Comparison of ENCODE assay signal across 27 mouse cellular contexts in the genomic region with DNA sequence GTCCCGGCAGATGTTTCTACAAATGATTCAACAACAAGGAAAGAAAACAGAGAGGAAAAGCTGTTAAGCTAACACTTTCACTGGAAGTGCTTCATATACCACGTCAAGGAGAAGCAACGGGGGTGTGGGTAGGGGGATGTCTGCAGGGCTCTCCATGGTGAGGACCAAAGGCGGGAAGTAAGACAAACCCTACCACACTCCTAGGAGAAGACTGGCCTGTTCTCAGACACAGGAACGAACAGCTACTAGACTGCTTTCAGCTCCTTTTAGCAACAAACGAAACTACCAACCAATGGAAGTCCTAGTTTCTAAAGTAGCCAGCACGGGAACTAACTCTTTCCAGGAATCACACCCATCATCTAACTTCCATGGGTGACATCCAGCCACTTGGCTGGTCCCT.
A peak's percentile ranks its signal among the peaks of the same experiment; 100 is the strongest.
DNase-seq lines count a peak whose midpoint lies in the region; ATAC-seq and TF ChIP-seq lines count a peak whose summit lies in the region.
"Had no signal": no experiment of that assay in that cellular context is flagged by ENCODE, and none has a peak within 500 bp of the region (broad histone marks: within the 10 kb centered on the region; RNA-seq: fewer than 3 reads in every experiment).

No protein-coding gene starts in this region.

- 0 out of 2 replicates have a peak overlapping the region, but pooled peaks have one; percentile 15 for H3K27ac ChIP-seq in forebrain, postnatal 0 days (ENCODE audit: low read depth, low read length)
- H3K27ac ChIP-seq in forebrain, embryonic 11.5 days (ENCODE audit: low read depth, low read length): no peak overlapping the region
- H3K27ac ChIP-seq in midbrain, embryonic 11.5 days (ENCODE audit: low read depth, low read length): no peak overlapping the region
- no peak overlapping the region for H3K27ac ChIP-seq in midbrain, postnatal 0 days (ENCODE audit: low read depth, low read length)
- H3K27ac ChIP-seq: embryonic facial prominence, embryonic 13.5 days; embryonic facial prominence, embryonic 15.5 days; forebrain, embryonic 10.5 days; forebrain, embryonic 13.5 days; forebrain, embryonic 15.5 days had no signal

- TF ChIP-seq CTCF in forebrain, postnatal 0 days (IDR thresholded peaks at IDR 0.05; ENCODE audit: low read depth): no peak
- no peak for TF ChIP-seq CTCF in midbrain, postnatal 0 days (IDR thresholded peaks at IDR 0.05)
- no peak for TF ChIP-seq CTCF in brain, embryonic 14.5 days (IDR thresholded peaks at IDR 0.05; ENCODE audit: borderline replicate concordance, extremely low read depth, insufficient read depth, insufficient read length)

- TF ChIP-seq POLR2A in brain, embryonic 14.5 days (IDR thresholded peaks at IDR 0.05; ENCODE audit: borderline replicate concordance, extremely low read depth, insufficient read depth, insufficient read length, poor library complexity, severe bottlenecking): no peak

- H3K4me3 ChIP-seq in forebrain, postnatal 0 days (ENCODE audit: low read depth, low read length): no peak overlapping the region
- no peak overlapping the region for H3K4me3 ChIP-seq in forebrain, embryonic 11.5 days (ENCODE audit: low read depth, low read length)
- no peak overlapping the region for H3K4me3 ChIP-seq in midbrain, embryonic 11.5 days (ENCODE audit: low read depth, low read length)
- H3K4me3 ChIP-seq in midbrain, postnatal 0 days (ENCODE audit: low read depth, low read length): no peak overlapping the region
- H3K4me3 ChIP-seq: embryonic facial prominence, embryonic 13.5 days; embryonic facial prominence, embryonic 15.5 days; erythroblast, embryonic 14.5 days; forebrain, embryonic 10.5 days; forebrain, embryonic 13.5 days; forebrain, embryonic 15.5 days had no signal

- 68% methylated on average over 7 of the region's 7 CpGs for WGBS in forebrain, postnatal 0 days
- WGBS in forebrain, embryonic 11.5 days: 84% methylated on average over 7 of the region's 7 CpGs
- WGBS in midbrain, embryonic 11.5 days: 76% methylated on average over 7 of the region's 7 CpGs
- WGBS in midbrain, postnatal 0 days: 72% methylated on average over 7 of the region's 7 CpGs

- no peak overlapping the region for H3K9ac ChIP-seq in forebrain, postnatal 0 days
- H3K9ac ChIP-seq in forebrain, embryonic 11.5 days (ENCODE audit: low read length): no peak overlapping the region
- H3K9ac ChIP-seq in midbrain, embryonic 11.5 days (ENCODE audit: low read length): no peak overlapping the region
- H3K9ac ChIP-seq in midbrain, postnatal 0 days (replicated peaks; ENCODE audit: low read length, poor library complexity, severe bottlenecking): no peak overlapping the region
- H3K9ac ChIP-seq: embryonic facial prominence, embryonic 13.5 days; embryonic facial prominence, embryonic 15.5 days; forebrain, embryonic 13.5 days; forebrain, embryonic 15.5 days had no signal

- H3K9me3 ChIP-seq in forebrain, postnatal 0 days (ENCODE audit: low read length): no peaks in the 10 kb centered on the region
- no peaks in the 10 kb centered on the region for H3K9me3 ChIP-seq in forebrain, embryonic 11.5 days (ENCODE audit: control insufficient read depth, low read length)
- H3K9me3 ChIP-seq in midbrain, embryonic 11.5 days (ENCODE audit: control insufficient read depth, low read length): no peaks in the 10 kb centered on the region
- no peaks in the 10 kb centered on the region for H3K9me3 ChIP-seq in midbrain, postnatal 0 days (ENCODE audit: low read length)
- H3K9me3 ChIP-seq: embryonic facial prominence, embryonic 13.5 days; embryonic facial prominence, embryonic 15.5 days; forebrain, embryonic 10.5 days; forebrain, embryonic 13.5 days; forebrain, embryonic 15.5 days; G1E had no signal

- no peak for ATAC-seq in forebrain, postnatal 0 days
- no peak for ATAC-seq in forebrain, embryonic 11.5 days (replicated peaks; ENCODE audit: low FRiP score)
- ATAC-seq in midbrain, embryonic 11.5 days (ENCODE audit: low FRiP score): no peak
- ATAC-seq in midbrain, postnatal 0 days (ENCODE audit: low FRiP score): no peak
- ATAC-seq: activated CD4-positive, CD25-positive, alpha-beta regulatory T cell, adult 4 months; CD4-positive, CD25-positive, alpha-beta regulatory T cell, adult 4 months; forebrain, embryonic 13.5 days; forebrain, embryonic 15.5 days; Patski had no signal

- H3K27me3 ChIP-seq in forebrain, postnatal 0 days (ENCODE audit: insufficient read depth, low read length): no peaks in the 10 kb centered on the region
- no peaks in the 10 kb centered on the region for H3K27me3 ChIP-seq in forebrain, embryonic 11.5 days (ENCODE audit: control insufficient read depth, insufficient read depth, low read length)
- no peaks in the 10 kb centered on the region for H3K27me3 ChIP-seq in midbrain, embryonic 11.5 days (ENCODE audit: control insufficient read depth, insufficient read depth, low read length)
- H3K27me3 ChIP-seq in midbrain, postnatal 0 days (ENCODE audit: insufficient read depth, low read length): no peaks in the 10 kb centered on the region
- H3K27me3 ChIP-seq: CH12.LX; embryonic facial prominence, embryonic 13.5 days; embryonic facial prominence, embryonic 15.5 days; forebrain, embryonic 13.5 days; forebrain, embryonic 15.5 days; Patski had no signal

- no peak overlapping the region for H3K4me2 ChIP-seq in forebrain, postnatal 0 days (ENCODE audit: low read depth)
- no peak overlapping the region for H3K4me2 ChIP-seq in forebrain, embryonic 11.5 days (ENCODE audit: low read depth, low read length, severe bottlenecking)
- no peak overlapping the region for H3K4me2 ChIP-seq in midbrain, embryonic 11.5 days
- no peak overlapping the region for H3K4me2 ChIP-seq in midbrain, postnatal 0 days (ENCODE audit: low read depth, low read length, poor library complexity, severe bottlenecking)
- H3K4me2 ChIP-seq: embryonic facial prominence, embryonic 13.5 days; embryonic facial prominence, embryonic 15.5 days; forebrain, embryonic 13.5 days; forebrain, embryonic 15.5 days had no signal

- H3K4me1 ChIP-seq in forebrain, postnatal 0 days (ENCODE audit: insufficient read depth): no peaks in the 10 kb centered on the region
- no peaks in the 10 kb centered on the region for H3K4me1 ChIP-seq in forebrain, embryonic 11.5 days (replicated peaks; ENCODE audit: control insufficient read depth, insufficient read depth, low read length)
- no peaks in the 10 kb centered on the region for H3K4me1 ChIP-seq in midbrain, embryonic 11.5 days (ENCODE audit: control insufficient read depth, insufficient read depth, low read length)
- no peaks in the 10 kb centered on the region for H3K4me1 ChIP-seq in midbrain, postnatal 0 days (ENCODE audit: insufficient read depth, low read length)
- H3K4me1 ChIP-seq: embryonic facial prominence, embryonic 13.5 days; embryonic facial prominence, embryonic 15.5 days; forebrain, embryonic 13.5 days; forebrain, embryonic 15.5 days had no signal

- no peaks in the 10 kb centered on the region for H3K36me3 ChIP-seq in forebrain, postnatal 0 days (ENCODE audit: insufficient read depth)
- H3K36me3 ChIP-seq in forebrain, embryonic 11.5 days (ENCODE audit: control insufficient read depth, insufficient read depth, low read length): no peaks in the 10 kb centered on the region
- H3K36me3 ChIP-seq in midbrain, embryonic 11.5 days (ENCODE audit: control insufficient read depth, insufficient read depth, low read length): no peaks in the 10 kb centered on the region
- H3K36me3 ChIP-seq in midbrain, postnatal 0 days (ENCODE audit: insufficient read depth, low read length): no peaks in the 10 kb centered on the region; the same call in 1 of the 2 replicates
- H3K36me3 ChIP-seq: embryonic facial prominence, embryonic 13.5 days; embryonic facial prominence, embryonic 15.5 days; forebrain, embryonic 10.5 days; forebrain, embryonic 15.5 days; G1E had no signal

- DNase-seq in forebrain, postnatal 0 days: no peak
- DNase-seq in forebrain, embryonic 11.5 days (ENCODE audit: low spot score): no peak
- DNase-seq in midbrain, embryonic 11.5 days (ENCODE audit: low spot score, missing footprints): peak; percentile 75
- no peak for DNase-seq in midbrain, postnatal 0 days (ENCODE audit: low spot score)
- peak; percentile 18 for DNase-seq in brain, embryonic 14.5 days (ENCODE audit: low read depth)
- DNase-seq: adrenal gland, adult 8-10 months; adrenal gland, postnatal 14 days; adrenal gland, postnatal 36 days; B cell, adult 2 months; cerebellum, adult 11 months; cerebellum, adult 18-20 months; cerebellum, adult 8-10 months; cerebellum, adult 9-11 months; cerebellum, postnatal 14 days; cerebellum, postnatal 36 days; embryo, embryonic 11 days had no signal

Comparison
In these comparisons a context has a peak if more than half of its experiments do, and no peak if none do; other contexts are left out.
1. DNase-seq: peak in midbrain, embryonic 11.5 days (single experiment) and brain, embryonic 14.5 days (single experiment); none in forebrain, postnatal 0 days (single experiment), forebrain, embryonic 11.5 days (single experiment) and midbrain, postnatal 0 days (single experiment).